ENCODE assay signal across 12 mouse cellular contexts in genomic region chr13:37540980-37541531, GRCm38 (mm10).
A peak's percentile ranks its signal among the peaks of the same experiment; 100 is the strongest.
DNase-seq lines count a peak whose midpoint lies in the region; ATAC-seq lines count a peak whose summit lies in the region.
"Had no signal": no experiment of that assay in that cellular context is flagged by ENCODE, and none has a peak within 500 bp of the region (broad histone marks: within the 10 kb centered on the region; RNA-seq: fewer than 3 reads in every experiment).

No protein-coding gene starts in this region.

- H3K27me3 ChIP-seq in hindbrain, embryonic 10.5 days (ENCODE audit: insufficient read depth, poor library complexity, severe bottlenecking): no peaks in the 10 kb centered on the region
- H3K27me3 ChIP-seq in hindbrain, embryonic 13.5 days: no peaks in the 10 kb centered on the region
- no peaks in the 10 kb centered on the region for H3K27me3 ChIP-seq in lung, embryonic 16.5 days (ENCODE audit: control insufficient read depth, insufficient read depth, low read depth, low read length)
- H3K27me3 ChIP-seq in hindbrain, embryonic 16.5 days (replicated peaks; ENCODE audit: control insufficient read depth, insufficient read depth, low read length): no peaks in the 10 kb centered on the region
- no peaks in the 10 kb centered on the region for H3K27me3 ChIP-seq in midbrain, embryonic 16.5 days (ENCODE audit: control insufficient read depth, insufficient read depth, low read depth, low read length)
- H3K27me3 ChIP-seq: limb, embryonic 15.5 days had no signal

- H3K36me3 ChIP-seq in hindbrain, embryonic 10.5 days: no peaks in the 10 kb centered on the region
- H3K36me3 ChIP-seq in hindbrain, embryonic 13.5 days: no peaks in the 10 kb centered on the region
- H3K36me3 ChIP-seq in lung, embryonic 16.5 days (ENCODE audit: control insufficient read depth, insufficient read depth, low read length): no peaks in the 10 kb centered on the region
- no peaks in the 10 kb centered on the region for H3K36me3 ChIP-seq in hindbrain, embryonic 16.5 days (ENCODE audit: control insufficient read depth, insufficient read depth, low read length)
- H3K36me3 ChIP-seq in midbrain, embryonic 16.5 days (ENCODE audit: control insufficient read depth, insufficient read depth, low read length): no peaks in the 10 kb centered on the region
- H3K36me3 ChIP-seq: G1E; limb, embryonic 15.5 days had no signal

- H3K4me1 ChIP-seq in hindbrain, embryonic 10.5 days (replicated peaks): peaks cover 27% of the 10 kb centered on the region
- H3K4me1 ChIP-seq in hindbrain, embryonic 13.5 days (replicated peaks): no peaks in the 10 kb centered on the region; the same call in 1 of the 2 replicates
- H3K4me1 ChIP-seq in lung, embryonic 16.5 days (replicated peaks; ENCODE audit: control insufficient read depth, insufficient read depth, low read length): peaks cover 5% of the 10 kb centered on the region
- H3K4me1 ChIP-seq in hindbrain, embryonic 16.5 days (ENCODE audit: control insufficient read depth, insufficient read depth, low read depth, low read length): no peaks in the 10 kb centered on the region
- no peaks in the 10 kb centered on the region for H3K4me1 ChIP-seq in midbrain, embryonic 16.5 days (ENCODE audit: control insufficient read depth, insufficient read depth, low read length)

- 5% methylated on average over 4 of the region's 5 CpGs for WGBS in hindbrain, embryonic 10.5 days
- WGBS in hindbrain, embryonic 13.5 days: 9% methylated on average over 4 of the region's 5 CpGs
- 13% methylated on average over 4 of the region's 5 CpGs for WGBS in lung, embryonic 16.5 days
- WGBS in hindbrain, embryonic 16.5 days: 13% methylated on average over 5 of the region's 5 CpGs
- 17% methylated on average over 5 of the region's 5 CpGs for WGBS in midbrain, embryonic 16.5 days

- ATAC-seq in hindbrain, embryonic 13.5 days (ENCODE audit: low FRiP score): no peak
- 0 out of 2 replicates have a peak, but pooled peaks have one; percentile 10 for ATAC-seq in lung, embryonic 16.5 days (ENCODE audit: low read depth)
- ATAC-seq in hindbrain, embryonic 16.5 days: 0 out of 2 replicates have a peak, but pooled peaks have one; percentile 24
- ATAC-seq in midbrain, embryonic 16.5 days: no peak

- peak overlapping the region; percentile 24; the same call in 1 of the 2 replicates for H3K4me3 ChIP-seq in hindbrain, embryonic 10.5 days
- no peak overlapping the region for H3K4me3 ChIP-seq in hindbrain, embryonic 13.5 days
- no peak overlapping the region for H3K4me3 ChIP-seq in lung, embryonic 16.5 days (ENCODE audit: low read length)
- no peak overlapping the region for H3K4me3 ChIP-seq in hindbrain, embryonic 16.5 days (ENCODE audit: low read length)
- no peak overlapping the region for H3K4me3 ChIP-seq in midbrain, embryonic 16.5 days (ENCODE audit: low read depth, low read length)
- H3K4me3 ChIP-seq: left cerebral cortex, adult 2 months; limb, embryonic 15.5 days had no signal

- DNase-seq in hindbrain, embryonic 10.5 days (ENCODE audit: low spot score): peak; percentile 30
- DNase-seq in lung, postnatal 25 days (ENCODE audit: low spot score): no peak
- DNase-seq in embryo, embryonic 9.5 days (ENCODE audit: extremely low spot score): peak; percentile 42
- DNase-seq: cerebellum, adult 11-12 months; lung, adult 2 months had no signal

- H3K9ac ChIP-seq in hindbrain, embryonic 13.5 days: no peak overlapping the region
- peak overlapping the region; percentile 21; the same call in 1 of the 2 replicates for H3K9ac ChIP-seq in lung, embryonic 16.5 days (ENCODE audit: low read length)
- H3K9ac ChIP-seq in hindbrain, embryonic 16.5 days (ENCODE audit: low read depth, low read length): no peak overlapping the region
- no peak overlapping the region for H3K9ac ChIP-seq in midbrain, embryonic 16.5 days (ENCODE audit: low read depth, low read length)
- H3K9ac ChIP-seq: limb, embryonic 15.5 days had no signal

- no peak overlapping the region for H3K4me2 ChIP-seq in hindbrain, embryonic 13.5 days
- no peak overlapping the region for H3K4me2 ChIP-seq in lung, embryonic 16.5 days (ENCODE audit: low read depth, low read length)
- H3K4me2 ChIP-seq in hindbrain, embryonic 16.5 days (ENCODE audit: low read length): no peak overlapping the region
- H3K4me2 ChIP-seq in midbrain, embryonic 16.5 days (ENCODE audit: low read length): no peak overlapping the region

- H3K27ac ChIP-seq in hindbrain, embryonic 10.5 days: peak overlapping the region; percentile 81
- H3K27ac ChIP-seq in hindbrain, embryonic 13.5 days: no peak overlapping the region
- peak overlapping the region; percentile 47 for H3K27ac ChIP-seq in lung, embryonic 16.5 days (ENCODE audit: low read length)
- no peak overlapping the region for H3K27ac ChIP-seq in hindbrain, embryonic 16.5 days (ENCODE audit: low read depth, low read length)
- no peak overlapping the region for H3K27ac ChIP-seq in midbrain, embryonic 16.5 days (ENCODE audit: low read length)
- H3K27ac ChIP-seq: left cerebral cortex, adult 2 months; limb, embryonic 15.5 days had no signal

- no peaks in the 10 kb centered on the region for H3K9me3 ChIP-seq in hindbrain, embryonic 10.5 days
- no peaks in the 10 kb centered on the region for H3K9me3 ChIP-seq in hindbrain, embryonic 13.5 days
- no peaks in the 10 kb centered on the region for H3K9me3 ChIP-seq in lung, embryonic 16.5 days (ENCODE audit: control insufficient read depth, low read length)
- no peaks in the 10 kb centered on the region for H3K9me3 ChIP-seq in hindbrain, embryonic 16.5 days (ENCODE audit: control insufficient read depth, low read length)
- no peaks in the 10 kb centered on the region for H3K9me3 ChIP-seq in midbrain, embryonic 16.5 days (replicated peaks; ENCODE audit: control insufficient read depth, low read length, poor library complexity, severe bottlenecking)
- H3K9me3 ChIP-seq: G1E; limb, embryonic 15.5 days had no signal

Comparison
In these comparisons a context has a peak if more than half of its experiments do, and no peak if none do; other contexts are left out.
1. H3K27ac ChIP-seq: peak in hindbrain, embryonic 10.5 days (single experiment) and lung, embryonic 16.5 days (single experiment); none in hindbrain, embryonic 13.5 days (single experiment), hindbrain, embryonic 16.5 days (single experiment) and midbrain, embryonic 16.5 days (single experiment).
2. ATAC-seq: peak in lung, embryonic 16.5 days (single experiment) and hindbrain, embryonic 16.5 days (single experiment); none in hindbrain, embryonic 13.5 days (single experiment) and midbrain, embryonic 16.5 days (single experiment).